Mouse (Mus musculus) layer of hippocampus, adult 9-11 months (tissue): Measurements from ENCODE around the gene Tfip11.
A peak's percentile ranks its signal among the peaks of the same experiment; 100 is the strongest.
"Not testable (repeated sequence)": the region's sequence is repeated elsewhere in the genome, so short reads cannot be mapped to it uniquely, and the experiment has no call there.

ENCODE experiments used
- DNase-seq: peaks from one replicate; pipeline ENCODE4 v3.0.0; 2022

Tfip11 gene

DNA sequence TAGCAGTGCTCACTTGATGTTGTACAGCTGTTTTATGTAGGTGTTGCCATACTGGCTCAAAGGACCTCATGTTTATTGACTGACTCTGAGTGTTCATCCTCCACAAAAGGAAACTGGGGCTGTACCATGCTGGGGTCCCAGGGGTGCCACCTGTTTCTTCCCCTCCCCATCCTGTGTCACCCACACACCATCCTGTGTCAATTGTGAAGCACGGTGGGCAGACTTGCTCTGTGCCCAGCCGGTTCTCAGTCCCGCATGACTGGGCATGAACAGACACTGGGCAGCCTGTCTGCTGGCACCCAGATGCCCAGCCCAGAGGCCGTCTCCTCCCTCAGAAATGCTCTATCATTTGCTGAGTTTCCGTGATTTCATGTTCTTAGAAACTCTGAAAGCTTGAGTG lies 34.3 kb upstream of the Tfip11 start:
- no peak for DNase-seq

DNA sequence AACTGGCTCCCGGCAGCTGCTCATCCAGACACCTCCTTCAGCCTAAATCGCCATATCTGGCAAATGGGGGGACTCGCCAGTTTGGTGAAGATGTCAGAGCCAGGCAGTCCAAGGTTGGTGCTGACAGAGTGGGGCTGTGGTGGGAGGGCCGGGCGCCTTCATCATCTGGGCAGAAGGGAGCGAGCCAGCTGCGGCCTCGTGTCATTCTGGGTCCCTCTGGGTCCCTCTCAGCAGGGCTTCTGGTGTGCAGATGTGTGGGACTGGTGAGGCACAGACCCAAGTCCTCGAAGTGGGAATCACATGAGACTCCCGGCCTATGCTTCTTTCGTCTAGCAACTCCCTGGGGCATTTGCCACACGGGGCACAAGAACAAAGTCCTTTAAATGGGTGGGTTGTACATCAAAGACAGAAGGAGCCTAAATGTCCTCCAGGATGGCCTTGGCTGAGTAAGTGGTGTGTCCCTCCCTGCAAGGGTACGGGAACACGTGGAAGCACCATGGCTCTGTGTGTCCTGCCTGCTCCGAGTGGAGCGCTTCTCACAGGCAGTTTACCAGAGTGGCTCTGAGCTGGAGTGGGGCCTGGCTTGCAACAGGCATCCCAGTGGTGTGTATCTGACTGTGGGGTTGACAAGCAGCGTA lies 33.7 kb upstream of the Tfip11 start:
- no peak for DNase-seq

DNA sequence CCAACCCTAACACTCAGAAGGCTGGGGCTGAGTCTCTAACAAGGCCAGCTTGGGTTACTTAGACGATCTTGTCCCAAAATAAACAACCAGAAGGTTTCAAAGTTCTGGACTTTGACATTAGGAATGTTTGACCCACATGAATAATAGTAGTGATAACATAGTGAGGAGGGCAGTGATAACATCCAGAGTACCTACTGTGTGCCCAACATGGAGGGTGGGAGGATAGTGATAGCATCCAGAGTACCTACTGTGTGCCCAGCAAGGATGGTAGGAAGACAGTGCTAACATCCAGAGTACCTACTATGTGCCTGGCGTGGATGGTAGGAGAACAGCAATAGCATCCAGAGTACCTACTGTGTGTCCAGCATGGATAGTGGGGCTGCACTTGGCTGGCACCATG lies 32.4 kb upstream of the Tfip11 start:
- no peak for DNase-seq

DNA sequence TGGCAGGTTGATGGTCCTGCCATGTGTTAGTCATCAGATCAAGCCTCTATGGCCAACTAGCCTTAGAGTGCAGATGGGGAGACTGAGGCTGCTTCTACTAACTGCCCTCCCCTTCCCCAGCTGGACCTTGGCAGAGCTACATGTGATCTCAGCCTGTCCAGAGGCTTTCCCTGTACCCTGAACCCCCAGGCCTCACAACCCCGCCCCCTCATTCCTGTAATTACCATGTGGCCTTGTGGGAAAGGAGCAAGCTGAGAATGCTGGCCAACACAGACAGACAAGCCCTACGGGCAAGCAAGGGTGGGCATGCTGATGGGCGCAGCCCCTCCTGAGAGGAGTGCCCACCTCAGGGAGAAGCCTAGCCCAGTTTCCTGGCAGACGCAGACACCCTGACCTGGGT lies 31.5 kb upstream of the Tfip11 start:
- DNase-seq = no peak

DNA sequence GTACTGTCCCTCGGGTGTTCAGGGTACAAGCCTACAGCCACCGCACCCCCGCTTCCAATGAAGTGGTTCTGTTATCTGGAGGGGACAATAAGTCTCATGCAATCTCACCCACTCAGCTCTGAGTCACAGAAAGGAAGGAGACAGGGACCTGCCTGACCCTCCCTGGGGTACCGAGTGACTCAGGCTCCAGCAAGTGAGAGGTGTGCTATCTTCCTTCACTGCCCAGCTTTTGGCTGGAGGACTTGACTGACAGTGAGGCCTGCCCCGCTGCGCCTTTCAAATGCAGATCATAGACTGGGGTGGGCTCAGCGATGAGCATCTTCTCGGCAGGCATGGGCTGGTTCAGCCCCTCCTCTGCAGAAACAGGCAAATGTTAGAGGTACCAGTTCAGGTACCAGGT lies 31.0 kb upstream of the Tfip11 start:
- no peak for DNase-seq

DNA sequence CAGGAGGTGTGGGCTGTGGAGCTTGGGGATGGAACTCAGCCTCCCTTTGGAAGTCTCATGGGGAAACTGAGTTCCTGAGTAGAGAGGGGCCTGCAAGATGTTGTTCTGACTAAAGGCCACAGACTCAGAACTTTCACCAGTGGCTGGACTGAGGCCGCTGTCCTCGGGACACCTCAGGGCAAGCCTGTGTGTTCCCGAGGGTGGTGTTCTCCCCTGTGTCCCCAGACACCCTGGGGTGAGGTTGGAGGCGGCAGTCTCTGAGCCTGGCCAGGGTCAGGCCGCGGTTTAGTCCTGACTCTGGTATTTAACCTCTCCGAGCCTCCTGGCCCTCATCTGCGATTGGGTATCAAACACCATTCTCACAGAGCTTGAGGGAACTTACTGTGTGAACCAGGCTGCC lies 30.6 kb upstream of the Tfip11 start:
- no peak for DNase-seq

DNA sequence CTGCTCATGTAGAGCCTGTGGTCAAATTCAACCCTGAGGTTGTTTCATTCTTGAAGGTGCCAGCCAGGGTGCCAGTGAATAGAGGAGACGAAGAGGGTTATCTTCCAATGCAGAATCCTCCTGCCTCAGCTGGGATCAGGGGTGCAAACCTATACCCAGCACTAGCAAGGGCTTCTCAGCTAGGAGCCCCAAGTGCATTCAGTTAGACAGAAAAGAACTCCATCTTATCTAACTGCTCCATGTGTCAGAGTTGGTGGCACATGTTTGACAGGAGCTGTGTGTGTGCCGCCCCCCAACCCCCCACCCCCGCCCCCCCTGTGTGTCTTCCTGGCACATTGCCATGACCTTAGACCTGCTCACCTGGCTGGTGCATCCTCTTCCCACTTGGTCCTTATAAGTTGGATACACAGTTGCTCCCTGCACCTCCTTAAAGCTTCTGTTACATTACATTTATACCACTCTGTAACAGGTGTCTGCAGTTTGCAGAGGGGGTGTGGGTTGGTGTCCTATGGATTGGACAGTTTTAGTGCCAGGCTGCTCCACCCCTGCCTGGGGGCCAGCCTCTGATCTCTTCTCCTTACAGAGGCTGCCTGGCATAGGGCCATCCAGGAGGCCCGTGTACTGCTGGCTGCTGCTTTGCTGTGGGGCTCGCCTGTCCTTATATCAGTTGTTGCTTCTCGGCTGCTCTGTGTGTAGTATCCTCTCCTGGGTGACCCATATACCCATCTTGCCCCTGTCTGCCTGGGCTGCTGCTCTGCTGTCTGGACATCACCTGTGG lies 29.6 kb upstream of the Tfip11 start:
- DNase-seq = no peak

DNA sequence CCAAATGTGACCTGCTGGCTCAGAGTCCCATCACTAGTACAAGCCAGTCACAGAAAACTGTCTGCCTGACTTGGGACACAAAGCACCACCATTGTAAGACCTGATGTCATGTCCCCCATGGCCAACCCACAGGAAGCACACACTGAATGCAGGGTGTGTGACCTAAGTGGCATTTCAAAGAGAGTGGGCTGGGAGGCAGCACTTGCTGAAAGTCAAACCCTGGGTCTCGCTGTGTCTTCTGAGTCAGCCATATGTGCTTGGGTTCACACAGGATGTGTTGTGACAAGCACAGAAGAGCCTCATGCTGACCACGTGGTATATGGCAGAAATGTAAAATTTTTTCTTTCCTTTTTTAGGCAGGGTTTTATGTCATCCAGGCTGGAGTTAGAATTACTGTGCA lies 28.9 kb upstream of the Tfip11 start:
- DNase-seq = no peak

DNA sequence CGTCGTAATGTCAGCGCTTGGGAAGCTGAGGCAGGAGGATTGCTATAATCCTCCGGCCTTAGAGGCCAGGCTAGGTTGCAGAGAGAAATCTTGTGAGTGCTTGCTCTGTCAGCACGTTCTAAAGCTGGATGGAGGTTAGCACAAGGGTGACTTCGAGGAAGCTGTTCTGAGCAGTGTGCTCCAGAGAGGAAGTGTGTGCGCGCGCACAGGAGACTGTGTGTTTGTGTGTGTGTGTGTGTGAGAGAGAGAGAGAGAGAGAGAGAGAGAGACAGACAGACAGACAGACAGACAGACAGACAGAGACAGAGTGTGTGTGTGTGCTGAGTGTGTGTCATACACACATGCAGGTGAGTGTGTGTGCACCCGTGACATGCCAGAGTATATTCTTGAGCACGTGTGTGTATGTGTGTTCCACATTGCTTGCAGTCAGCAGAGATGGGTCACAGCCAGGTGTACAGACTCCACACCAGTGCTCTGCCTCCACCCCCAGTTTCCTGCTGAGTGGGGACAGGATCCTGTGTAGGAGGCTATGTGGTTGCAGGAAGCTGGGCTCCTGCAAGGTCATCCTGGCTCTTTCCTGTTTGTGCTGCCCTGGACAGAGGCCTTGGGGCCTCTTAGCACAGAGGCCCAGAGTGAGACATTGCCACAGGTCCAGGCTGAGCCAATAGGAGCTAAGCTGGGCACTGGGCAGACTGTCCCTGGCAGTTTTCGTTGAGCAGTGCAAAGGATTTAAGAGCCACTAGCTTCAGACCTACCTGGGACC lies 27.8 kb upstream of the Tfip11 start:
- no peak for DNase-seq

DNA sequence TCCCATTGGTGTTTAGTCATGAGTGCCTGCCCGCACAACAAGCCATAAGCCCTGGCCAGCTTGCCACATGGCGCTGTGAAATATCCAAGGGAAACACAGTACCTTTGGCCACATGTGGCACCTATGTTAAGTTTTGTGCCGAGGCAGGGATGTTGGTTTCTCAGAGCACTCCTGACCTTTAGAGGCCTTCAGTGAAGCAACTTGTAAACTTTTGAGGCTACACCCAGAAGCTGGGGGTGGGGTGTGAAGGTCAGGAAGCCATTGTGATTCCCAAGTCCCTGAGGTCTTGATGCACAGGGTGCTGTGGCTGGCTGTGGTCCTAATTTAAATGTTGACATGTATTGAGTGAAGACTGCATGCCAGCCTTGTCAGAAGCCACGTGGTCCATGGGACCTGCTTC lies 26.8 kb upstream of the Tfip11 start:
- DNase-seq = no peak

DNA sequence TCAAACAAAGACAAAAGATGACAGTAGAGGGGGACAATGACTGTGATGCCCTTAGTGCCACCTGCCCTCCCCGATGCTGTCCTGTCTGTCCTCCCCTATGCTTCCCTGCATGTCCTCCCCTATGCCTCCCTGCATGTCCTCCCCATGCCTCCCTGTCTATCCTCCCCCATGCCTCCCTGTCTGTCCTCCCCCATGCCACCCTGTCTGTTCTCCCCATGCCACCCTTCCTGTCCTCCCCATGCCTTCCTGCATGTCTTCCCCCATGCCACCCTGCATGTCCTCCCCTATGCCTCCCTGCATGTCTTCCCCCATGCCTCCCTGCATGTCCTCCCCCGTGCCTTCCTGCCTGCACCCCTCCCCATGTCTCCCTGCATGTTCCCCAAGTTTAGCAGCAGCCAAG lies 26.0 kb upstream of the Tfip11 start:
- DNase-seq = no peak

DNA sequence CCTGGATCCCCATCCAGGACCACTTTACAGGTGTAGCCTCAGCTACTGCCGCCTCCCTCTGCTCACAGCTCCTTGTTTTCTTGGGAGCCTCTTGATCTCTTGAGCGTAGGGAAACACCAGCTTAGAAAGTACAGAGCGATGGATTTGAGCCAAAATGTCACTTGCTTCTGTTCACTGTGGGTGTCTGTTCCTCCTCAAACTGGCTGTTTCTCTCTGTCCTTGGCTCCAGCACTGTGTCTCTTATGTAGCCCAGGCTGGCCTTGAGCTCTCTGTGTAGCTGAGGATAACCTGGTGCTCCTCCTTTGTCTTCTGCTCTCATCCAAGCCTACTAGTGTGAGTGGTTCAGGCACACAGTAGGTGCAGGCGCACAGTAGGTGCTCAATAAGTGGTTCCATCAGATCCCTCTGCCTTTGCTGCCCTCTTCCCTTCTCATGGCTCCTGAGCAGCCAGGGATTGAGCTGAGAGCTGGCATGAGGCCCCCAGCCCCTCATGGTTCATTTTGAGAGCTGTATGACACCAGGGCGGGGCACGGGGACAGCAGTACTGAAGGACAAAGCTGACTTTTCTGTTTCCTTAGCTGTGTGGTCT lies 25.3 kb upstream of the Tfip11 start:
- DNase-seq = peak; percentile 57

DNA sequence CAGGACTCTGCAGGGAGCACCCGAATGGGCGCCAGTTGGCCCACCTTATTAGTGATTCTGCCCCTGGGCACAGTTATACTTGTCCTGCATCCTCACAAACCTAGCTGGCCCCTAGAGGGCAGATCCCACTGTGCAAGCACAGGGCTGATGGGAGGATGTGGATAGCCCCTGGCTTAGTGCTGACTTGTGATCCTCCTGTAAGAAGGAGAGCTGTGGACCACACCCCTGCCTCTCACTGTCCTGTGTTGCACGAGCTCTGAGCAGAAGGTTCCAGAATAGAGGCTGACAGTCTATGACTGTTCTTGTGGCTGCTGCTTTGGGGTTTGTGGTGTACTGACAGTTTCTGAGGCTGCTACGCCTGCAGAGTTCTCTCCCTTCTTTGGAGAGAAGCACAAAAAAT lies 24.5 kb upstream of the Tfip11 start:
- no peak for DNase-seq

DNA sequence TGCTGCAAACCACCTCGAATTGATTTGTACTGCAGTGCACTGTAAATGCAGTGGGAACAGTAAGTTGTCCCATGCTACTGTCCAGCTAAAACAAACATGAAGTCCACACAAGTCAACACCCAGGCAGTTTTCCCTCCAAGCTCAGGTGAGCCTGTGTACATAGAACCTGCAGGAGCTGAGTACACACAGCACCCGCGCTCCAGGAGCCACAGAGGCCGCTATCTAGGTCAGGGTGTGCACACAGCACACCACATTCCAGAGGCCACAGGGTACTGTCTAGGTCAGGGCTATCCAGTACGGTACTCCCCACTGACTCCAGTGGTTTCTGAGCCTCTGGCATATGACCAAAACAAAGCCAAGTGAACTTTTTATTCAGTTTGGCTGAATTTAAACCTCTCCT lies 23.8 kb upstream of the Tfip11 start:
- no peak for DNase-seq

DNA sequence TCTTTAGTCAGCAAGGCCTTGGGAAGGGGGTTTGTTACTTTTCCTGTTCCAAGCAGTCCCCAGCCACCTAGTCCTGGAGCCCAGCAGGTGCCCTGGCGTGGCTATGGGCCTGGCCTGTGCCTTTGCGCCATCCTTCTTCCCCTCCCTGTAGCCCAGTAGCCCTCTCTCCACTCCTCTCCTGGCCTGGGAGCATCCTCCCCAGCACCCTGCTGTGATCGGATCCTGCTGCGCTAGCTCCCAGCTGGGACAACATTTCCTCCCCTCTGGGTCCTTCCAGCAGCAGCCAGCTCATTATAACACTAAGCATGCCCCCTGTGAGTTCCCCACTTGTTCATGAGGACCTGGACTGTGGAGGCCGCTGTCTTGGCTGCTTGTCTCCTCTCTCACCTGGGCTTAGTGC lies 20.3 kb upstream of the Tfip11 start:
- no peak for DNase-seq

DNA sequence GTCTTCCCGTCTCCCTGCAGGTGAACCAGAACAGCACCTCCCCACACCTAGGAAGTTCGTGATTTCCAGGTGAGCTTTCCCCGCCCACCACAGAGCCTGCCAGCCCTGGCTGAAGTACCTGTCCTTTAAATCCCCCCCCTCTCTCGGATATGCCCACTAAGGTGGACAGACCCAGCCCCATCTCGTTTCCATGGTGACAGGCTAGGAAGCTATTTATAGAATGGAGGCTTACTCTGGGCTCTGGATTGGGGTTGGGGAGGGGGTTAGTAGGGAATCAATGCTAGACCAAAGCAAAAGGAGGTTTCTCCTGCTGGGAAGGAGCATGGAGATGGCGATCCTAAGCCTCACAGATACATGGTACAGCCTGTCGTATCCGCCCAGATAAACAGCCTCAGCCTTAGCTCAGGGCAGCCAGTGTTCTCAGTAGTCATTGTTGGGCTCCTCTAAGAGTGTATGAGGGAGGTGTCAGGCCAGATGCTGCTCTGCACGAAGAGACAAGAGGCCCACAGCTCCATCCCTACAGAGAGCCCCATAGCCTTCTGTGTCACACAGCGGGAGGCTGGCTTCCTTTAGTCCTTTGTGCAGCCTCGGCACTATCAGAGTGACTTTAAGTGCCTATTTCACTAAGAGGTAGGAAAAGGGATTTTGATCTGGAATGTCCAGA lies 12.8 kb upstream of the Tfip11 start:
- no peak for DNase-seq

DNA sequence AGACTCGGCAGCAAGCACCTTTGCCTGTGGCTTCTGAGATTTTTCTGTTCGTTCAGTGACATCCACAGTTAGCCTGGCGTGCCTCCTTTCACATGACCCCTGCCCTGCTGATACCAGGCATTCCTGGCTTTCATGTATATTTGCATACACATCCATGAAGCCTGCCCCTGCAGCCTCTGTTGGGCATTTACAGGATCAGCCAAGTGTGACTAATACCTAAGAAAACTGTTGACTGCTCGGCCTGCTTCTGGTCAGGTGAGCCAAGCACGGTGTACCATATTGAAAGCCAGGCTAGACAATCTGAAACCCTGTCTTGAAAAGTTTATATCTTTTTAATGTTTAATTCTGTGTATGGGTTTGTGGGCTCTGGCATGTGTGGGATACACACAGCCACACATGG lies 9.7 kb upstream of the Tfip11 start:
- no peak for DNase-seq

DNA sequence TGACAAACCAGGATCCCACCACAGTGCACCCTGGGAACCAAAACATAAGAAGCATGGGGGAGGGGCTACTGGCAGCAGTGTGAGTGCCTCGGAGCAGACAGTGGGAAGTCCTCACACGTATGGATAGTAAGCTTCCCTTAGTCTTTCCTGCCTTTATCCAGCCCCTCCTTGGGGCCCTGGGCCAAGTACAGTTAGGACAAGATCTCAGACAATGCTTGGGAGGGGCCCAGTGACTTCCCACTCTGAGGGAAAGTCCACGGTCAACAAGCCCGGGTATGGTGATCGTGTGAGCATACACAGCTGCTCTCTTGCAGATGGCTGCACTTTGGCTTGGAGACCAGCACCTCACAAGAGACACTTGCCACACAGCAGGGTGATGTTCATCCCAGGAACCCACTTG lies 8.8 kb upstream of the Tfip11 start:
- DNase-seq = no peak

DNA sequence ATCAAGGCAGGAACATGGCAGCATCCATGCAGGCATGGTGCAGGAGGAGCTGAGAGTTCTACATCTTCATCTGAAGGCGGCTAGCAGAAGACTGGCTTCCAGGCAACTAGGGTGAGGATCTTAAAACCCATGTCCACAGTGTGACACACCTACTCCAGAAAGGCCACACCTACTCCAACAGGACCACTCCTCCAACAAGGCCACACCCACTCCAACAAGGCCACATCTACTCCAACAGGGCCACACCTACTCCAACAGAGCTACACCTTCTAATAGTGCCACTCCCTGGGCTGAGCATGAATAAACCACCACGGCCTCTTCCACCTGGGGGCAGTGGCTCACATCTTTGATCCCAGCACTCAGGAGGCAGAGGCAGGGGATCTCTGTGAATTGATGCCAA lies 6.8 kb upstream of the Tfip11 start:
- not testable (repeated sequence) for DNase-seq

DNA sequence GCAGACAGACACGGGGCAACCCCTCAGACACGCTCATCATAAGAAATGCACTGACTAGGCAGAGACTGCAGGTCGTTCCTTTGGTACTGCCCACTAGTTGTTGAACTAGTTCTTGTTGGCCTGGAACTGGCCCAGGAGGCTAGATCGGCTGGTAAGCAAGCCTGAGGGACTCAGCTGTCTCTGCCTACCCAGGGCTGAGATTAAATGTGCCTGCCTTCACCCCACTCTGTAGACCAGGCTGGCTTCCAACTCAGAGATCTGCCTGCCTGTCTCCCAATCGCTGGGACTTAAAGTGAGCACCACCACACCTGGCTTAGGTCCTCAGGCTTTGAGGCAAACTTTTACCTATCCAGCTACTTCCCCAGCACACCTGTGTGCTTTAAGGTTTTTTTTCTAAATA lies 5.8 kb upstream of the Tfip11 start:
- DNase-seq = no peak

DNA sequence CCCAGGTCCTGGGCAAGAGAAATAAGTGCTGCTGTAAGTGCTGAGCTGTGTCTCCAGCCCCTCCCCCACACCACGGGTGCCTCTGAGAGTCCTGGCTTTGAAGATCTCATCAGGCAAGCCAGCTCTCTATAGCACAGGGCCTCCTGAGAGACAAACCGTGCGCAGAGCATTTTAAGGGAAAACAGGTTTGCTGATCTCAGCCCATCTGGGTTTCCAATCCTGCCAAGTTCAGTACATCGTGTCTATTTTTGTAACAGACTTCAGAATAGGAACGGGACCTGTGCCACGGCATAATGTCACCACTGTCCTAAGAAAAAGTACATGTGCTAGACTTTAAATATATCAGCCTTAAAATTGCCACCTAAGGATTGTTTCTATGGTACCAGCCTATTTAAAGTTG lies 5.2 kb upstream of the Tfip11 start:
- DNase-seq = peak; percentile 94

DNA sequence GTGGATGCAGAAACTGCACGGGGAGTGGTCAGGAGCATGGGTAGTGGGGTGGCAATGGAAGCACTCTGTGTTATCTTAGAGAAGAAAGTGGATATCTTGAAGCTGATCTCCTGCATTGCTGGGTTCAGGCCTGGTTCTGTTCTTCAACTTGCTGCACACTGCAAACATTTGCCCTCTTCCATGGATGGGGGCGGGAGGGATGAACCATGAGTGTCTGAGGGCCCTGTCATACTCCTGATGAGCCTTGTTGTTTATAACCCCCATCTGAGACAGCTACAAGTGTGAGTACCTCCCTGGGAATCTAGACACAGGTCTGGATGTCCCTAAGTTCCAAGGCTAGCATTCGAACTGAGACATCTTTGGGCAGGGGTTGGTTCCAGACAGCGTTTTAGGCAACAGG lies 4.8 kb upstream of the Tfip11 start:
- DNase-seq = no peak

DNA sequence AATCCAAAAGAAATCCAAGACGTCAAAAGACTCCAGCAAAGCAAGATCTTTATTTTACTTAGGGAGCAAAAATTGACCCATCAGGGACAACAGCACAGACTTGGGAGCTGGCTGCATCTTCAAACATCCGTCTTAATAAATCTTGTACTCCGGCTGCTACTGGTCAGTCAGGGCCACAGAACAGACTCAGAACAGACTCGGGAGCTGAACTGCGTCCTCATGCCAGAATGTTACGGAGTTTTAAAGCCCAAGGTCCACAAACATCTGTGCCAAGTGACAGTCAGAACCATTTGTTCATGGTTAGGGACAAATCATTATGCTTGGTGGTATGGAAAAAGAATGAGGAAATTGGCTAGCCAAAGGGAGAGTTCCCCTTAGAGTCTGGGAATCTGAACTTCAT lies 2.9 kb upstream of the Tfip11 start:
- DNase-seq = no peak
